Mouse (Mus musculus) olfactory bulb, adult 2 months (tissue): ENCODE data around the gene Olfr691. TPM values are rescaled to one million over a fixed set of nuclear protein-coding genes. Genes with fewer than 3 reads are reported as not detected.
"Not testable (repeated sequence)": the region's sequence is repeated elsewhere in the genome, so short reads cannot be mapped to it uniquely, and the experiment has no call there.

Source experiments
- H3K27ac ChIP-seq: fragments of 200-500 bp; 2 replicates; pipeline ENCODE4 v1.5.1; 2012; ENCODE audit warnings: low read depth, low read length; ENCODE audit not compliant: insufficient read depth
- H3K4me1 ChIP-seq: fragments of 200-500 bp; 2 replicates; pipeline ENCODE4 v1.6.1; 2012; ENCODE audit warnings: low read length; ENCODE audit not compliant: control insufficient read depth, insufficient read depth
- H3K4me3 ChIP-seq: fragments of 200-500 bp; 2 replicates; pipeline ENCODE4 v1.5.1; 2012; ENCODE audit warnings: mild to moderate bottlenecking, low read depth, low read length, moderate library complexity; ENCODE audit not compliant: insufficient read depth
- CTCF ChIP-seq: fragments of 200-500 bp; IDR thresholded peaks from 2 replicates; pipeline ENCODE4 v1.5.1; 2012; ENCODE audit warnings: low read depth, mild to moderate bottlenecking, low read length, moderate library complexity; ENCODE audit not compliant: insufficient read depth
- POLR2A ChIP-seq: fragments of 200-500 bp; IDR thresholded peaks from 2 replicates; pipeline ENCODE4 v1.6.1; 2012; ENCODE audit warnings: mild to moderate bottlenecking, low read depth, low read length, moderate library complexity; ENCODE audit not compliant: insufficient read depth
- WGBS: fragments of 180-500 bp; shearing (Covaris S2); methylation state at CpG from one replicate; pipeline ENCODE4 v1.1.7; 2018; 5-methylcytosine and 5-hydroxymethylcytosine counted together
- polyA plus RNA-seq: library from polyadenylated mRNA; stranded (reverse); fragments of >200 nt; gene quantifications from 2 replicates; pipeline ENCODE4 v1.2.4, GENCODE M21; 2012; ENCODE audit warnings: low replicate concordance; ENCODE audit not compliant: missing spikeins, insufficient read depth, insufficient read length

Olfr691 gene
- polyA plus RNA-seq, 1 experiment = not detected

DNA sequence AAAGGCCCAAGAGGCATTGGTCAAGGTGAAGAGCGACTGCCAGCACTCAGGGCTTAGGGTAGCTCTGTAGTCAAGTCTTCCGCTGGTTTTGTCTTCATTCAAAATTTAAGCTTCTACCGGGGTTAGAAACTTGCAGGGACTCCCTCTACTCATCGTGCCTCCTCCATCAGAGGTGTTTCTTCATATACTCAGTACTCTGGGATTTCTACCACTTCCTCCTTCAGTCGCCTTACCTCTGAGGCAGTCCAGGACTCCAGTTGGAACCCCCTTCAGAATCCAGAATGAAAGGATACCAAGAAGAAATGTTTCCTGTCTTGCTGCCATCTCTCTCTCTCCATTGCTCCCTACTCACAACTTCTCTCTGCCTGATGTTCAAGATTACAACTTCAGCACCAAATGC, 25.2 kb upstream of the Olfr691 start:
- H3K4me3 ChIP-seq = no peak overlapping the region
- no peak for TF ChIP-seq POLR2A
- no peak for TF ChIP-seq CTCF

DNA sequence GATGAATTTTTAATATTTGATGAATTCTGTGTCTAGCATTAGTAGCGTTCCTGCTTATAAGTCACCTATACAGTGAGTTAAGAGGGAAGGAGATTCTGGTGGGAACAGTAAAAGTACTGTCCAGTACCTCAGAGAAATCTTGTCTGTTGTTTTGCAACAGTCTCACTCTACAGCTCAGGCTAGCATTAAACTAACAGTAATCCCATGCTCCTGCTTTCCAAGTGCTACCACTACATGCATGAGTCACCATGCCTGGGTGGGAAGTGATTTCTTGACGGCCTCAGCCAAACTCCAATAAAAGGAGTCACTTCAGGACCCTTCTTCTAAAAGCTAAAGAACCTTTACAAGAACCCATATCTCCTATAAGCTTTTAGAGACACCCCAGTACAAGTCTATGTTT, 19.6 kb upstream of the Olfr691 start:
- Histone ChIP-seq H3K4me3 (no peak overlapping the region), H3K27ac (no peak overlapping the region), H3K4me1 (no peaks in the 10 kb centered on the region)
- TF ChIP-seq POLR2A (no peak), CTCF (no peak)
- 63% methylated on average over 2 of the region's 2 CpGs for WGBS

More for the DNA sequence above, 25.2 kb upstream of the Olfr691 start:
- Histone ChIP-seq H3K4me1 (no peaks in the 10 kb centered on the region), H3K27ac (no peak overlapping the region)
- 93% methylated on average over 5 of the region's 5 CpGs for WGBS

DNA sequence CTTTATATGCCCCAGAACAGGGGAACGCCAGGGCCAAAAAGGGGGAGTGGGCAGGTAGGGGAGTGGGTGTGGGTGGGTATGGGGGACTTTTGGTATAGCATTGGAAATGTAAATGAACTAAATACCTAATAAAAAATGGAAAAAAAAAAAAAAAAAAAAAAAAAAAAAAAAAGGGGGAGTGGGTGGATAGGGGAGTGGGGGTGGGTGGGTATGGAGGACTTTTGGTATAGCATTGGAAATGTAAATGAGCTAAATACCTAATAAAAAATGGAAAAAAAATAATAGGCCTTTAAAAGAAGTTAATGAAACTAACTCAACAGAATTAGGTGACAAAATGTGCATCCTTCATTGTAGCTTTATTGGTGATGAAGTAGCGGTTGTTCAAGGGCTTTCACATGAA, 14.4 kb upstream of the Olfr691 start:
- not testable (repeated sequence) for H3K4me3 ChIP-seq, H3K4me1 ChIP-seq, H3K27ac ChIP-seq
- WGBS = 94% methylated on average over 1 of the region's 2 CpGs

DNA sequence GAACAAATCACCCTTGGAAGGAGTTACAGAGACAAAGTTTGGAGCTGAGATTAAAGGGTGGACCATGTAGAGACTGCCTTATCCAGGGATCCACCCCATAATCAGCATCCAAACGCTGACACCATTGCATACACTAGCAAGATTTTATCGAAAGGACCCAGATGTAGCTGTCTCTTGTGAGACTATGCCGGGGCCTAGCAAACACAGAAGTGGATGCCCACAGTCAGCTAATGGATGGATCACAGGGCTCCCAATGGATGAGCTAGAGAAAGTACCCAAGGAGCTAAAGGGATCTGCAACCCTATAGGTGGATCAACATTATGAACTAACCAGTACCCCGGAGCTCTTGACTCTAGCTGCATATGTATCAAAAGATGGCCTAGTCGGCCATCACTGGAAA, 14.0 kb upstream of the Olfr691 start:
- H3K4me1 ChIP-seq, H3K27ac ChIP-seq, H3K4me3 ChIP-seq: not testable (repeated sequence)
- WGBS = no CpG with 5 or more reads among the region's 5 CpGs

DNA sequence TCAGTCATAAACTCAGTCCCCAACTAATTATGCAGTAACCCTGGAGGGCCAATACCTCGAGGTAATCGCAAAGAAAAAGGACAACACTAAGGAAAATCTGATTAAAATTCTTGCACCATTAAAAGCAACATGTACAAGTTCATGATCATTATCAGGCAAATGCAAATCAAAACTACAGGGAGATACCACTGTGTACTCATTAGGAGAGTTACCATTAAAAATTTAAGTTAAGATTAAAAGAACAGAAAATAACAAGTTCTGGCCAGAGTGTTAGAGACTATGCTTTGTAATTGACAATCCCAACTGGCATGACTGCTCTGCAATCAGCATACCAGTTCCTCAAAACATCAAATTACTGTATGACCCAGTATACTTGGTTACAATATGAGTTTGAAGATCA, 682 bp upstream of the Olfr691 start:
- Histone ChIP-seq H3K4me1 (peaks cover 10% of the 10 kb centered on the region), H3K4me3 (no peak overlapping the region), H3K27ac (no peak overlapping the region)
- TF ChIP-seq CTCF = no peak
- no peak for TF ChIP-seq POLR2A
- WGBS = 59% methylated on average over 2 of the region's 2 CpGs

DNA sequence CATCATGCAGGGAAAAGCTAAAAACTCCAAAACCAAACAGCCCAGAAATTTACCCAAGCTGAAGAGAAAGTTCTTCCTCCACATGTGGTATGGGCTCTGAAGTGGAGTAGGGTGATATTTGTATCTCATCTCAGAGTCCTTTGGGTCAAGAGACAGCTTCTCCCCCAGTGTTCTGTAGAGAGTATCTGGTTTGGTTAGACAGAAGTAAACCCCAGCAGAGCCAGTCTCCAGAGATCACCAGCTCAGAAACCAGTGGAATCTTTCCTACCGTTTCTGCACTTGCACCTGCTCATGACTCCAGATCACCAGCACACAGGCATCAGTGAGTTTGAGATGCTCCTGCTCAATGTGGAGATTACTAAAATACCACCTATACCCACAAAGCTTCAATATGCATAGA, 8.1 kb downstream of the Olfr691 start, which contains the start of gene Olfr690:
Gene Olfr690, minus strand, starts transcription at position 101 of the 400 bp plus-strand sequence.
- Histone ChIP-seq H3K4me1 (peaks cover 2% of the 10 kb centered on the region; the same call in 1 of the 2 replicates), H3K27ac (no peak within 1 kb of the TSS), H3K4me3 (no peak within 1 kb of the TSS)
- no peak for TF ChIP-seq POLR2A
- no peak for TF ChIP-seq CTCF
- 83% methylated on average over 1 of the region's 1 CpGs for WGBS

DNA sequence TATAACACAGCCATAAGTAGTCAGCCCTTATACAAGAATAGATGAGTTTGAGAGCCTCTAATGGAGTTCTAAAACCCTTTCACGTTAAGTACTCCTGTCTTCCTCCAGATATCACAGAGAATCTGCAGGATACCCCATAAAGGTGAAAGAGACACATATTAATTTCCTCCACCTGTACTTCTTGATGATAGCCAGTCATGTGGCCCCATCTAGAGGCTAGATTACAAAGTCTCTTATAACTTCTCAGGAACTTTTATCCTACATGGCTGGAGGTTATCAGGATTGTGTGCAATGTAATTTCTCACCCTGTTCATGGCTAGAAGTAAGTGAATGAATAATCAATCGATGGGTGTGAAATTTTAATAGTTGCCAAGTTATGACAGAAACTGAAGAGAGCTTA, 16.8 kb downstream of the Olfr691 start:
- 78% methylated on average over 2 of the region's 2 CpGs for WGBS
- no peak overlapping the region for H3K4me3 ChIP-seq
- H3K27ac ChIP-seq = no peak overlapping the region
- no peak for TF ChIP-seq CTCF
- no peak for TF ChIP-seq POLR2A
- H3K4me1 ChIP-seq = no peaks in the 10 kb centered on the region

DNA sequence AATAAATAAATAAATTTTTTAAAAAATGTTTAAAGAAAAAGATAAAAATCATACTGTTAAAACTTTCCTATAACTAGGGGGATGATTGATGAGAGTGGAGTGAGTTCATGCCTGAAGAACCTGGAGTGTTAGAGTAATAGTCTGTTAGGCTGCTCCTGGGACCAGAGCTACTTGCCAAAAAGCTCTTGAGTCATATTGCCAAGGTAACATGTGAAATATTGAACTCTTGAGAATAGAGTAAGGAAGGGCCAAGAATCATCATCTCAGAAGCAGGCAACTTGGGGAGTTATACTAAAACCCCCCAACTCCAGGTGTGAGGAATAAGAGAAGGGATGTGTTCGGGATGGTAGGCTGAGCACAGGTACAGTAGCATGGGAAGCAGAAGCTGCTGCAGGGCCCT, 31.2 kb downstream of the Olfr691 start, which contains the start of gene Olfr689:
Gene Olfr689, plus strand, starts transcription at position 301 of the 400 bp plus-strand sequence.
- 79% methylated on average over 1 of the region's 1 CpGs for WGBS
- no peaks in the 10 kb centered on the region for H3K4me1 ChIP-seq
- no peak for TF ChIP-seq CTCF
- no peak for TF ChIP-seq POLR2A
- H3K4me3 ChIP-seq = no peak within 1 kb of the TSS
- H3K27ac ChIP-seq = no peak within 1 kb of the TSS

DNA sequence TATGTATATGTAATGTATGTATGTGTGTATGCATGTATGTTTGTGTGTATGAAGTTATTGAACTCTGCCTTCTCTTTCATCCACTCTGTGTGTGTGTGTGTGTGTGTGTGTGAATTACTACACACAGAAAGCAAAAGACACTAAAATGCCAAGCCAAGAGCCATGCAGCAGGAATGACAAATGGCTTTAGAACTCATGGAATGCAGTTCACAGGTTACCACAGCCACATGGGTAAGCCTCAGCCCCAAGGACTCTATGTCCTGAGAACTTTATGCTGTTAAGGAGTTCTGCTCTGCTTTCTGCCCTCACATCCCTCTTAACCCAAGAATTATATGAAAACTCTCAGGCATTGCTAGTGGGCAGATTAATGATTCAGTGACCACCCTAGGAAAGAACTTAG, 52.0 kb downstream of the Olfr691 start:
- no peak overlapping the region for H3K4me3 ChIP-seq
- no peak overlapping the region for H3K27ac ChIP-seq
- no peaks in the 10 kb centered on the region for H3K4me1 ChIP-seq
- TF ChIP-seq POLR2A = no peak
- TF ChIP-seq CTCF = no peak

DNA sequence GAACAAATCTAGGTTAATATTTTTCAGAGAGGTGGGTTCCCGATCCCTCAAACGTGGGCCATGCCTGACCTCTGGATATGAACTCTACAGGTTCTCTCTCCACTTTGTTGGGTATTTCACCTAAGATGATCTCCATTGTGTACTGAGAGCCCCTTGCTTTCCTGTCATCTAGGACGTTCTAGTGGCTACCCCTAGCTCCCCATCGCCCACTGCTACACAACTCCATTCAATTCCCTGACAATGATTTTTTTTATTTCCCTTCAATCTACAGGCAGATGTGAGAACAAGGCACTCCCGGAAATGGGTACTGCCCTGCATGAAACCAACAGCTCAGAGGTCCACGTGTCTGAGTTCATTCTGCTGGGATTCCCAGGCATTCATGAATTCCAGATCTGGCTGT, 54.3 kb downstream of the Olfr691 start, which contains the start of gene Olfr688:
Gene Olfr688, plus strand, starts transcription at position 301 of the 400 bp plus-strand sequence.
- 84% methylated on average over 6 of the region's 6 CpGs for WGBS
- Histone ChIP-seq H3K27ac (no peak within 1 kb of the TSS), H3K4me3 (no peak within 1 kb of the TSS), H3K4me1 (no peaks in the 10 kb centered on the region)
- TF ChIP-seq CTCF (no peak), POLR2A (no peak)

Other genes starting within 250 kb of the Olfr691 start
- not detected in 2 replicates for gene Olfr680-ps1, start 249.5 kb downstream of the Olfr691 start, polyA plus RNA-seq
- gene Olfr681, start 225.4 kb downstream of the Olfr691 start, polyA plus RNA-seq = not detected in 2 replicates
- gene Olfr683, start 195.3 kb downstream of the Olfr691 start, polyA plus RNA-seq = not detected in 2 replicates
- gene Olfr684, start 178.6 kb downstream of the Olfr691 start, polyA plus RNA-seq = not detected in 2 replicates
- gene Olfr685, start 156.3 kb downstream of the Olfr691 start, polyA plus RNA-seq = not detected in 2 replicates
- gene Olfr686, start 134.8 kb downstream of the Olfr691 start, polyA plus RNA-seq = not detected in 2 replicates
- not detected in 2 replicates for gene Olfr688, start 54.2 kb downstream of the Olfr691 start, polyA plus RNA-seq
- not detected in 2 replicates for gene Olfr689, start 31.1 kb downstream of the Olfr691 start, polyA plus RNA-seq
- not detected in 2 replicates for gene Olfr690, start 8.2 kb downstream of the Olfr691 start, polyA plus RNA-seq
- gene Olfr692, start 26.0 kb upstream of the Olfr691 start, polyA plus RNA-seq = not detected in 2 replicates
- not detected in 2 replicates for gene Gm5901, start 32.8 kb upstream of the Olfr691 start, polyA plus RNA-seq
- not detected in 2 replicates for gene Fam160a2, start 57.8 kb upstream of the Olfr691 start, polyA plus RNA-seq
- not detected in 2 replicates for gene Cnga4, start 62.3 kb upstream of the Olfr691 start, polyA plus RNA-seq
- gene Cckbr, start 83.5 kb upstream of the Olfr691 start, polyA plus RNA-seq = not detected in 2 replicates
- not detected in 2 replicates for gene Cavin3, start 140.0 kb upstream of the Olfr691 start, polyA plus RNA-seq
- gene Smpd1, start 212.1 kb upstream of the Olfr691 start, polyA plus RNA-seq = not detected in 2 replicates
- gene Apbb1, start 239.4 kb upstream of the Olfr691 start, polyA plus RNA-seq = not detected in 2 replicates